Mouse (Mus musculus): ENCODE measurements around the gene Fbxw11.

Gene Fbxw11

DNA sequence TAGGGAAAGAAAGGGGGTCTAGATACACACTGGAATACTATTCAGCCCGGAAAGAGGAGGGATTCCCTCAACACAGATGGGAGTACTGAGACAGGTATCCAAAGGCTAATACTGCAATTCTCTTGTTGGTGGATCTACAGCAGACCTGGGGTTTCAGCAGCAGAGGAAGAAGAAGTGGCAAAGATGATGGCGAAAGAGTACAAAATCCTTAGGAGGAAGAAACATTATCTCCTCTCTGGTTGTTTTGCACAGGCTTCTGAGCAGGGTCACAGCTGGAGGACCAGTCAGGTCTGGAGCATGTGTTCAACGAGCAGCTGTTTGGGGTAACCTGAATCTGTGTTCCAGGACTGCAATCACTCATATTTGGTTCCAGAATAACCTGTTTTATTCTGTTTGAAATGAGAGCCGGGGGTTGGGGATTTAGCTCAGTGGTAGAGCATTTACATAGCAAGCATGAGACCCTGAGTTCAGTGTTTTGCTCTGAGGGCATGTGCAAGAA, 12.8 kb upstream of the Fbxw11 start:
- Histone ChIP-seq H3K4me1 (replicated peaks; ENCODE audit: low read depth, low read length) (peaks cover 18% of the 10 kb centered on the region), H3K9me3 (ENCODE audit: low read length) (no peaks in the 10 kb centered on the region), H3K4me3 (replicated peaks; ENCODE audit: low read length) (no peak overlapping the region), H3K36me3 (ENCODE audit: insufficient read depth, low read length) (no peaks in the 10 kb centered on the region), H3K27me3 (ENCODE audit: insufficient read depth, low read length) (no peaks in the 10 kb centered on the region; the same call in 1 of the 2 replicates)
- TF ChIP-seq CTCF (conservative IDR thresholded peaks at IDR 0.05; ENCODE audit: low read length) (0 out of 2 replicates have a peak, but pooled peaks have one; percentile 3), POU5F1 (IDR thresholded peaks at IDR 0.05; ENCODE audit: borderline replicate concordance, low read length) (no peak), NANOG (IDR thresholded peaks at IDR 0.05; ENCODE audit: borderline replicate concordance, low read length) (no peak)

DNA sequence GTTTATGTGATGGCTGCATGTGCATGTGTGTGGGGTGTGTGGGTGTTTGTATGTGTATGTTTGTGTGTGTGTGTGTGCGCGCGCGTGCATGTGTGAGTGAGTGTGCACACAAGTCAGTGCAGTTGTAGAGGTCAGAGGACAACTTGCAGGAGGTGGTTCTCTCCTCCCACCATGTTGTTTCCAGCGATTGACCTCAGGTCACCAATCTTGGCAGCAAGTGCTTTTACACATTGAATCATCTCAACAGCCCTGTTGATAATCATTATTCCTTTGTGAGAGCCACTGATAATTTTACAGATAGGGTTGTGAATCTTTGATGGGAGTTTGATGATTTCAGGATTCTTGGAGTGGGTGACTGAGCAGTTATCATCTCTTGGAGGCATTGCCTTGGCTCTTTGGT, 9.9 kb upstream of the Fbxw11 start:
- Histone ChIP-seq H3K27me3 (ENCODE audit: insufficient read depth, low read length) (no peaks in the 10 kb centered on the region; the same call in 1 of the 2 replicates), H3K36me3 (ENCODE audit: insufficient read depth, low read length) (no peaks in the 10 kb centered on the region), H3K4me1 (replicated peaks; ENCODE audit: low read depth, low read length) (peaks cover 21% of the 10 kb centered on the region), H3K4me3 (replicated peaks; ENCODE audit: low read length) (no peak overlapping the region), H3K9me3 (ENCODE audit: low read length) (no peaks in the 10 kb centered on the region)
- TF ChIP-seq CTCF (conservative IDR thresholded peaks at IDR 0.05; ENCODE audit: low read length): no peak
- TF ChIP-seq NANOG (IDR thresholded peaks at IDR 0.05; ENCODE audit: borderline replicate concordance, low read length): no peak
- TF ChIP-seq POU5F1 (IDR thresholded peaks at IDR 0.05; ENCODE audit: borderline replicate concordance, low read length): no peak

DNA sequence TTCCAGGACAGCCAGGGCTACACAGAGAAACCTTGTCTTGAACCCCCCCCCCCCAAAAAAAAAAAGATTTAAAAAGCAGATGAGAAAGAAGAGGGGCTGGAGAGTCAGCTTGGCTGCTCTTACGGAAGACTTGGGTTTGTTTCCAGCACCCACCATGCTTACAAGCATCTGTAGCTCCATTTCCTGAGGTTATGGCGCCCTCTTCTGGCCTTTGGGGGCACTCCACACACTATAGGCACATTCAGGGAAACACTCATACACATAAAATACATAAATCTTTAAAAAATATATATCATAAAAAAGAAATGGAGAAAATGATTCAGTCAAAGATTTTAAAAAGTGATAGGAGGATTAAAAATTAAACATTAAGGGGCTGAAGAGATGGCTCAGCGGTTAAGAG, 9.0 kb upstream of the Fbxw11 start:
- H3K4me3 ChIP-seq (replicated peaks; ENCODE audit: low read length): no peak overlapping the region
- H3K36me3 ChIP-seq (ENCODE audit: insufficient read depth, low read length): no peaks in the 10 kb centered on the region
- H3K9me3 ChIP-seq (ENCODE audit: low read length): no peaks in the 10 kb centered on the region
- peaks cover 21% of the 10 kb centered on the region for H3K4me1 ChIP-seq (replicated peaks; ENCODE audit: low read depth, low read length)
- TF ChIP-seq CTCF (conservative IDR thresholded peaks at IDR 0.05; ENCODE audit: low read length) (peak; percentile 87), NANOG (IDR thresholded peaks at IDR 0.05; ENCODE audit: borderline replicate concordance, low read length) (no peak), POU5F1 (IDR thresholded peaks at IDR 0.05; ENCODE audit: borderline replicate concordance, low read length) (no peak)
- H3K27me3 ChIP-seq (ENCODE audit: insufficient read depth, low read length): no peaks in the 10 kb centered on the region; the same call in 1 of the 2 replicates

DNA sequence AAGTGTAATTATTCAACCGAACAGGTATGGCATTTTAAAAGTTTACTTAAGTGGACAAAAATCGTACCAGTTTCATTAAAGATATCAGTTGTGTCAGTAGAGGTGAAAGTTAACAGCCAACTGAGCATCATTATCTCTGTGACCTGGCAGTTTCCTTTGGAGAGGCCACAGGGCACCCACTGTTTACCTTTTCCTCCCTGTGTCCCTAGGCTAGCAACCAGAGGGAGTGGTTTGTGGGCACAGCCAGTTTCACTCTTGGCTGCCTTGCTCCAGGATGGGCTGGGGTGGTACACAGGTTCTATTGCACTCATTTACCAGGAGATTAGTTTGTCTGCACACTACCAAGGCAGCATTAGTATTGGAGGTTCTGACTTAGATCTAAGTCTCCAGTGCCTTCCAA, 8.4 kb upstream of the Fbxw11 start:
- H3K9me3 ChIP-seq (ENCODE audit: low read length): no peaks in the 10 kb centered on the region
- peaks cover 21% of the 10 kb centered on the region for H3K4me1 ChIP-seq (replicated peaks; ENCODE audit: low read depth, low read length)
- TF ChIP-seq NANOG (IDR thresholded peaks at IDR 0.05; ENCODE audit: borderline replicate concordance, low read length) (no peak), CTCF (conservative IDR thresholded peaks at IDR 0.05; ENCODE audit: low read length) (no peak)

DNA sequence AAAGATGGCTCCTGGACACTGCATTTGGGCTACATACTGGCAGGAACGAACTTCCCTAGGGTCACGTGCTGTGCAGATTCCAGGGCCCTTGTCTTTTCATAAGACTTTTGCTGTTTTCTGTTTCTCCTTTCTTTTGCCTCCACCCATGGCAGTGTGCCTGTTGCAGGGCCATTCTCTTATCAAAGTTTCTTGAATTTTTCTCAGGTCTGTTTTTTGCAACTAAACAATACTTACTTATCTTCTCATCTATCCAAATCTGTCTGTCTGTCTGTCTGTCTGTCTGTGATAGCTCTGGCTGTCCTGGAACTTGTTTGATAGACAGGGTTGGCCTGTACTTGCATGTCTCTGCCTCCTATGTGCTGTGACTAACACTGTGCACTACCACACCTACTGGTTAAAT, 7.7 kb upstream of the Fbxw11 start:
- TF ChIP-seq POU5F1 (IDR thresholded peaks at IDR 0.05; ENCODE audit: borderline replicate concordance, low read length): no peak
- no peak for TF ChIP-seq CTCF (conservative IDR thresholded peaks at IDR 0.05; ENCODE audit: low read length)
- TF ChIP-seq NANOG (IDR thresholded peaks at IDR 0.05; ENCODE audit: borderline replicate concordance, low read length): no peak
- Histone ChIP-seq H3K4me3 (replicated peaks; ENCODE audit: low read length) (no peak overlapping the region), H3K36me3 (ENCODE audit: insufficient read depth, low read length) (peaks cover 4% of the 10 kb centered on the region; the same call in 1 of the 2 replicates), H3K4me1 (replicated peaks; ENCODE audit: low read depth, low read length) (peaks cover 21% of the 10 kb centered on the region), H3K9me3 (ENCODE audit: low read length) (no peaks in the 10 kb centered on the region), H3K27me3 (ENCODE audit: insufficient read depth, low read length) (no peaks in the 10 kb centered on the region; the same call in 1 of the 2 replicates)

More for the DNA sequence above, 8.4 kb upstream of the Fbxw11 start:
- H3K4me3 ChIP-seq (replicated peaks; ENCODE audit: low read length): no peak overlapping the region
- H3K27me3 ChIP-seq (ENCODE audit: insufficient read depth, low read length): no peaks in the 10 kb centered on the region; the same call in 1 of the 2 replicates
- no peaks in the 10 kb centered on the region for H3K36me3 ChIP-seq (ENCODE audit: insufficient read depth, low read length)

DNA sequence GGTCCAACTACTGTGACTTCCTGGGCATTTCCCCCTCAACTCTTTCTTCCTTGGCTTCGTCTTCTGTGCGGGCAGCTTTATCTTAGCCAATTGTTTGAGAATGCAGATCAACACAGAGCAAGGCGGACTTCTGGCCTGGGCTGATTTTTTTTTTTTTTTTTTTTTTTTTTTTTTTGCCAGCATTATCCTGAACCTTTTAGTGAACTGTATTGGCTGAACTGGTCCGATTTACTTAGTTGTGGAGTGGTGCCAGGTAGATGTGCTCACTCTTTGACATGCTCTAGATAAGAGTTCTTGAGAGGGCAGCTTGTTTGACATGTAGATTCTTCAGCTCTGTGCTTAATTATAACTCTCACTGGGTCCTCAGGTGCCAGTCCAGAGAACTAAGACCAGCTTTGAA, 6.2 kb upstream of the Fbxw11 start:
- Histone ChIP-seq H3K4me3 (replicated peaks; ENCODE audit: low read length) (no peak overlapping the region), H3K27me3 (ENCODE audit: insufficient read depth, low read length) (no peaks in the 10 kb centered on the region), H3K4me1 (replicated peaks; ENCODE audit: low read depth, low read length) (peaks cover 35% of the 10 kb centered on the region), H3K9me3 (ENCODE audit: low read length) (no peaks in the 10 kb centered on the region), H3K36me3 (ENCODE audit: insufficient read depth, low read length) (peaks cover 4% of the 10 kb centered on the region; the same call in 1 of the 2 replicates)
- TF ChIP-seq NANOG (IDR thresholded peaks at IDR 0.05; ENCODE audit: borderline replicate concordance, low read length) (no peak), POU5F1 (IDR thresholded peaks at IDR 0.05; ENCODE audit: borderline replicate concordance, low read length) (no peak), CTCF (conservative IDR thresholded peaks at IDR 0.05; ENCODE audit: low read length) (no peak)

GRCm38 (mm10) chr11:32638521-32639255, 3.8 kb upstream of the Fbxw11 start:
- Histone ChIP-seq H3K4me3 (replicated peaks; ENCODE audit: low read length) (no peak overlapping the region), H3K36me3 (ENCODE audit: insufficient read depth, low read length) (peaks cover 4% of the 10 kb centered on the region; the same call in 1 of the 2 replicates)
- TF ChIP-seq CTCF (conservative IDR thresholded peaks at IDR 0.05; ENCODE audit: low read length): no peak
- no peak for TF ChIP-seq POU5F1 (IDR thresholded peaks at IDR 0.05; ENCODE audit: borderline replicate concordance, low read length)
- no peak for TF ChIP-seq NANOG (IDR thresholded peaks at IDR 0.05; ENCODE audit: borderline replicate concordance, low read length)

GRCm38 (mm10) chr11:32640617-32641016, 1.9 kb upstream of the Fbxw11 start:
- peaks cover 4% of the 10 kb centered on the region; the same call in 1 of the 2 replicates for H3K36me3 ChIP-seq (ENCODE audit: insufficient read depth, low read length)
- no peaks in the 10 kb centered on the region for H3K27me3 ChIP-seq (ENCODE audit: insufficient read depth, low read length)
- H3K9me3 ChIP-seq (ENCODE audit: low read length): no peaks in the 10 kb centered on the region
- no peak overlapping the region for H3K4me3 ChIP-seq (replicated peaks; ENCODE audit: low read length)
- TF ChIP-seq NANOG (IDR thresholded peaks at IDR 0.05; ENCODE audit: borderline replicate concordance, low read length): peak; percentile 28; the same call in 1 of the 2 replicates
- no peak for TF ChIP-seq POU5F1 (IDR thresholded peaks at IDR 0.05; ENCODE audit: borderline replicate concordance, low read length)
- TF ChIP-seq CTCF (conservative IDR thresholded peaks at IDR 0.05; ENCODE audit: low read length): no peak
- peaks cover 35% of the 10 kb centered on the region for H3K4me1 ChIP-seq (replicated peaks; ENCODE audit: low read depth, low read length)

More at GRCm38 (mm10) chr11:32638521-32639255, 3.8 kb upstream of the Fbxw11 start:
- no peaks in the 10 kb centered on the region for H3K27me3 ChIP-seq (ENCODE audit: insufficient read depth, low read length)
- H3K4me1 ChIP-seq (replicated peaks; ENCODE audit: low read depth, low read length): peaks cover 33% of the 10 kb centered on the region
- H3K9me3 ChIP-seq (ENCODE audit: low read length): no peaks in the 10 kb centered on the region

Data from E14TG2a.4 (cell line).